Mouse (Mus musculus): ENCODE results near the gene Itga6. TPM values are rescaled to one million over a fixed set of nuclear protein-coding genes. Genes with fewer than 3 reads are reported as not detected.
"Not testable (repeated sequence)": the region's sequence is repeated elsewhere in the genome, so short reads cannot be mapped to it uniquely, and the experiment has no call there.

Itga6 gene
- polyA plus RNA-seq, 1 experiment, result 19.1 TPM

DNA sequence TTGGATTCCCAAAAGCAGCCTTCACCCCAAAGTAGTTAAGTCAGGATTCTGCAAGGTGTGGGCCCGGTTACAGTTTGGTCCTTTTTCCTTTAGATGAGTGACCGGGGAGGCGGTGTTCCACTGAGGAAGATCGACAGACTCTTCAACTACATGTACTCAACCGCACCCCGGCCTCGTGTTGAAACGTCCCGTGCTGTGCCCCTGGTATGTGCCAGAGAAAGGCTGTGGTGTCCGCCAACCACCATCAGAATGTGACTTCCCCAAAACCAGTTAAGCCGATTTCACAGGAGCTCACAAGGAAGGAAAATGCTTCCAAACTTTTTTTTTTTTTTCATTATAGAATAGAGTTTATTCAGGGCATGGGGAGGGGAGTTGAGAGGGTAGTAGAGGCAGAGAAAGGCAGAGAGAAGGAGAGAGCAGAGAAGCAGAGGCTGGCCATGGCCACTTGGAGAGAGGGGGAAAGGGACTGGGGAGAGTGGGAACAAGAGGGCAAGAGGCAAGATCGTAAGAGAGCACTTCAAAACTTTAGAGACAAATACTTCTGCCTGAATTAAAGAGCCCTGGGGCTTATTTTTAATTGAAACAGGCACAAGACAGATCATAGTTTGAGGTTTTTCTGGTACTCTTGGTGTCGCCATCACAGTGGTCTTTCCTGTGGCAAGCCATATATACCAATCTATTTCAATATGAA is 150.3 kb downstream of the Itga6 start:
- WGBS, result 87% methylated on average over 13 of the region's 13 CpGs

DNA sequence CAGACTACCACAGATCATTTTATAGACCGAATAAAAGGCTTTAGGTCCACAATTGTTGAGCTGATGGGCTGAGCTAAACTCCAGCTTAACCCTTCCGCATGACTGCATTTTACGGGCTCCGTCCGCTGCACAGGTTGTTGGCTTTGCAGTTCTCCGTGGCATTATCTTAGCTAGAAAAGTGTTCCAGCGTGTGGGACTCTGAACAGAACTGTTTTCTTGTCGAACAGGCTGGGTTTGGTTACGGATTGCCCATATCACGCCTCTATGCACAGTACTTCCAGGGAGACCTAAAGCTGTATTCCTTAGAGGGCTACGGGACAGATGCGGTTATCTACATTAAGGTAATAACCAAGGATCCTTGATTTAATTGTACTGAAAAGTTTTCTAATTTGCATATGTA is 152.0 kb downstream of the Itga6 start:
- Histone ChIP-seq H3K27ac (ENCODE audit: insufficient read depth, low read length) (no peak overlapping the region), H3K27me3 (ENCODE audit: control insufficient read depth, insufficient read depth, low read length) (no peaks in the 10 kb centered on the region), H3K4me1 (ENCODE audit: control insufficient read depth, insufficient read depth, insufficient read length) (no peaks in the 10 kb centered on the region), H3K4me3 (ENCODE audit: extremely low read depth, insufficient read depth, insufficient read length) (no peak overlapping the region), H3K36me3 (ENCODE audit: control insufficient read depth, insufficient read depth, low read length) (peaks cover 21% of the 10 kb centered on the region)
- WGBS, result 96% methylated on average over 12 of the region's 12 CpGs
- DNase-seq (ENCODE audit: low read depth in 1 of 2, low spot score in 2 of 2), result no peak
- TF ChIP-seq POLR2A (IDR thresholded peaks at IDR 0.05; ENCODE audit: low read depth, low read length) (no peak), CTCF (IDR thresholded peaks at IDR 0.05; ENCODE audit: extremely low read depth, insufficient read depth, insufficient read length, insufficient replicate concordance) (no peak)

More for the DNA sequence above, 150.3 kb downstream of the Itga6 start:
- H3K4me1 ChIP-seq (ENCODE audit: control insufficient read depth, insufficient read depth, insufficient read length), result no peaks in the 10 kb centered on the region
- no peak overlapping the region for H3K27ac ChIP-seq (ENCODE audit: insufficient read depth, low read length)
- peaks cover 27% of the 10 kb centered on the region for H3K36me3 ChIP-seq (ENCODE audit: control insufficient read depth, insufficient read depth, low read length)
- no peaks in the 10 kb centered on the region for H3K27me3 ChIP-seq (ENCODE audit: control insufficient read depth, insufficient read depth, low read length)
- H3K4me3 ChIP-seq (ENCODE audit: extremely low read depth, insufficient read depth, insufficient read length), result no peak overlapping the region
- DNase-seq (ENCODE audit: low read depth in 1 of 2, low spot score in 2 of 2), result no peak
- no peak for TF ChIP-seq CTCF (IDR thresholded peaks at IDR 0.05; ENCODE audit: extremely low read depth, insufficient read depth, insufficient read length, insufficient replicate concordance)
- TF ChIP-seq POLR2A (IDR thresholded peaks at IDR 0.05; ENCODE audit: low read depth, low read length), result no peak

DNA sequence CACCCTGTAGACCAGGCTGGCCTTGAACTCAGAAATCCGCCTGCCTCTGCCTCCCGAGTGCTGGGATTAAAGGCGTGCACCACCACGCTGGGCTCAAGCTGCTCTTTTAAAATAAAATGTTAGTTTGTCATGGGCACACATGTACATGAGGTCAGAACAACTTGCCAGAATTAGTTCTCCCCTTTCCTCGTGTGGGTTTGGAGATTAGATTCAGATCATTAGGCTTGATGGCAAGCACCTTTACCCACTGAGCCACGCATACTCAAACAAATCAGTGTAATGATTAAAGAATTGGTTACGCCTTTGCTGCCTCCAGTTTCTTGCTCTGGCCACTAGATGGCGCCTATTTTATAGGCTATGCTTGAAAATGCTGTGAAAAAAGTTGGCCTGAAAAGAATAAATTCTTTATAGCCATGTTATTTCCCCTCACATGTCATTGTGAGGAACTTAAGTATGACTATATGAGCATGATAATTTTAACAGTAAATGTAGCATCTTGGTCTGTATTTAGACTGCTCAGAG is 153.0 kb downstream of the Itga6 start:
- WGBS, result 63% methylated on average over 8 of the region's 8 CpGs

DNA sequence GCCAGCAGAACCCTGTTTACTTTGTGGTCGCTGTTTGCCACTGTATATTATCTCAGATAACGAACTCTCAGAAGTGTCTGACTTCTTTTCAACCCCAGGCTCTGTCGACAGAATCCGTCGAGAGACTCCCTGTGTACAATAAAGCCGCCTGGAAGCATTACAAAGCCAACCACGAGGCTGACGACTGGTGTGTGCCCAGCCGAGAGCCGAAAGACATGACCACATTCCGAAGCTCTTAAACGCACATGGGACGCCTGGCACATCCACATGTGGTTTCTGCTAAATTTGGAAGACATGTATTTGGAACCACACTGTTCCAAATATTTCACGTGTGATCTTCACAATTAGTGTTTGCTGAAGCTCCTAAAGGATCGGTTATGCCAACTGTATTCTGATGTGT is 154.5 kb downstream of the Itga6 start:
- H3K4me1 ChIP-seq (ENCODE audit: control insufficient read depth, insufficient read depth, insufficient read length), result no peaks in the 10 kb centered on the region
- peaks cover 15% of the 10 kb centered on the region for H3K36me3 ChIP-seq (ENCODE audit: control insufficient read depth, insufficient read depth, low read length)
- TF ChIP-seq POLR2A (IDR thresholded peaks at IDR 0.05; ENCODE audit: low read depth, low read length) (no peak), CTCF (IDR thresholded peaks at IDR 0.05; ENCODE audit: extremely low read depth, insufficient read depth, insufficient read length, insufficient replicate concordance) (no peak)
- DNase-seq (ENCODE audit: low read depth in 1 of 2, low spot score in 2 of 2), result no peak
- WGBS, result 93% methylated on average over 15 of the region's 15 CpGs
- H3K4me3 ChIP-seq (ENCODE audit: extremely low read depth, insufficient read depth, insufficient read length), result no peak overlapping the region
- no peak overlapping the region for H3K27ac ChIP-seq (ENCODE audit: insufficient read depth, low read length)
- H3K27me3 ChIP-seq (ENCODE audit: control insufficient read depth, insufficient read depth, low read length), result no peaks in the 10 kb centered on the region

More for the DNA sequence above, 153.0 kb downstream of the Itga6 start:
- Histone ChIP-seq H3K36me3 (ENCODE audit: control insufficient read depth, insufficient read depth, low read length) (peaks cover 18% of the 10 kb centered on the region), H3K4me1 (ENCODE audit: control insufficient read depth, insufficient read depth, insufficient read length) (no peaks in the 10 kb centered on the region), H3K27me3 (ENCODE audit: control insufficient read depth, insufficient read depth, low read length) (no peaks in the 10 kb centered on the region), H3K4me3 (ENCODE audit: extremely low read depth, insufficient read depth, insufficient read length) (no peak overlapping the region), H3K27ac (ENCODE audit: insufficient read depth, low read length) (no peak overlapping the region)
- TF ChIP-seq POLR2A (IDR thresholded peaks at IDR 0.05; ENCODE audit: low read depth, low read length) (no peak), CTCF (IDR thresholded peaks at IDR 0.05; ENCODE audit: extremely low read depth, insufficient read depth, insufficient read length, insufficient replicate concordance) (peak; percentile 27; the same call in 1 of the 2 replicates)
- DNase-seq (ENCODE audit: low read depth in 1 of 2, low spot score in 2 of 2), result peak in 1 of 2 experiments; percentile 7

DNA sequence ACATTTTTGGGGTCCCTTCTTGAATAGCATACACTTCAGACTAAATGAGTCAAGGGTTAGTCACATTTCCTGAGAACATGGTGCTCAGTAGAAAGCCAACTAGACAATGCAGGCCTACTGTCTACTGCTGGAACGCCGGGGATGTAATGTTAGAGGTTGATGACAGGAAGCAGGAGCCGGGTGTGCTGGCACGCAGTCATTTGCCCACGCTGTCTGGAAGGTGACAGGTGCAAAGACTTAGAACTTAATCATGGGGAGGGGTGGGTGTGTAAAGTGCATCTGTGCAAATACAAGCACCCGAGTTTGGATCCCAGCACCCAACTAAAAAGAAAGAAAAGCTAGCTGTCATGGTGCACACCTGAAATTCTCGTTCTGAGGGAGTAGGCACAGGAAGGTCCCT is 159.7 kb downstream of the Itga6 start:
- Histone ChIP-seq H3K36me3 (ENCODE audit: control insufficient read depth, insufficient read depth, low read length) (peaks cover 7% of the 10 kb centered on the region), H3K27me3 (ENCODE audit: control insufficient read depth, insufficient read depth, low read length) (no peaks in the 10 kb centered on the region), H3K4me1 (ENCODE audit: control insufficient read depth, insufficient read depth, insufficient read length) (no peaks in the 10 kb centered on the region), H3K27ac (ENCODE audit: insufficient read depth, low read length) (no peak overlapping the region), H3K4me3 (ENCODE audit: extremely low read depth, insufficient read depth, insufficient read length) (no peak overlapping the region)
- WGBS, result 77% methylated on average over 7 of the region's 7 CpGs
- TF ChIP-seq CTCF (IDR thresholded peaks at IDR 0.05; ENCODE audit: extremely low read depth, insufficient read depth, insufficient read length, insufficient replicate concordance), result no peak
- no peak for TF ChIP-seq POLR2A (IDR thresholded peaks at IDR 0.05; ENCODE audit: low read depth, low read length)
- no peak for DNase-seq (ENCODE audit: low read depth in 1 of 2, low spot score in 2 of 2)

DNA sequence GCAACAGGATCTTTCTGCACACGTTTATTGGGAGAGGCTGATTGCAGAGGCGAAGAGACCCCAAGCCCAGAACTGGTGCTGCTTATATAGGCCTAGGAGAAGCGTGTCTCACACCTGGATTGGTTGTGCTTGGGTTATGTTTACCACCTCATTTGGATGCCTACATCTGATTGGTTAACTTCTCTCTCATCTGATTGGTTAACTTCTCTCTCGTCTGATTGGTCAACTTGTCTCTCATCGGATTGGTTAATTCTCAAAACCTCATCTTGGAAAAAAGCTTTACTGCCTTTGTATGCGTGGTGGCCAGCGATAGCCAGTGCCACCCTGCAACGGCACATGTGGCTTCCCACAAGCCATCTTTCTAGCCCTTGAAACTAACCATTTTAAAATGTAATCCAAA is 160.9 kb downstream of the Itga6 start:
- not testable (repeated sequence) for H3K36me3 ChIP-seq (ENCODE audit: control insufficient read depth, insufficient read depth, low read length); H3K4me1 ChIP-seq (ENCODE audit: control insufficient read depth, insufficient read depth, insufficient read length); DNase-seq (ENCODE audit: low read depth in 1 of 2, low spot score in 2 of 2); H3K4me3 ChIP-seq (ENCODE audit: extremely low read depth, insufficient read depth, insufficient read length); H3K27ac ChIP-seq (ENCODE audit: insufficient read depth, low read length); H3K27me3 ChIP-seq (ENCODE audit: control insufficient read depth, insufficient read depth, low read length)
- WGBS, result 93% methylated on average over 8 of the region's 8 CpGs

Other genes with a start within 250 kb of the Itga6 start
- gene Dlx1, start 217.5 kb upstream of the Itga6 start, polyA plus RNA-seq (2012; rRNA removed), result 0.28 TPM in 1 of 2 replicates, not detected in the other
- not detected in 2 replicates for gene Dlx2, start 198.9 kb upstream of the Itga6 start, polyA plus RNA-seq (2012; rRNA removed)
- gene Pdk1, start 127.6 kb downstream of the Itga6 start, polyA plus RNA-seq (2012; rRNA removed), result 14.1 and 14.5 TPM in 2 replicates
- gene Rapgef4, start 235.6 kb downstream of the Itga6 start, polyA plus RNA-seq (2012; rRNA removed), result 7.6 and 11.3 TPM in 2 replicates